Mouse (Mus musculus) limb, embryonic 14.5 days (tissue): ENCODE data around the gene Olfr1369-ps1. TPM values are rescaled to one million over a fixed set of nuclear protein-coding genes. Genes with fewer than 3 reads are reported as not detected.
A peak's percentile ranks its signal among the peaks of the same experiment; 100 is the strongest.

Experiments used
- ATAC-seq: fragments of 200-750 bp; cut with Nextera tagmentation; 2 replicates; pipeline ENCODE4 v1.8.0; 2017; ENCODE audit warnings: low read depth, moderate number of reproducible peaks, moderate TSS enrichment; ENCODE audit not compliant: low FRiP score
- DNase-seq: peaks from one replicate; pipeline ENCODE4 v3.0.0-alpha.2; 2015; ENCODE audit warnings: low spot score
- H3K27ac ChIP-seq: fragments of 300-500 bp; sonication (generic); replicated peaks from 2 replicates; pipeline ENCODE4 v1.5.1; 2014; ENCODE audit warnings: low read depth, mild to moderate bottlenecking, low read length, moderate library complexity, mixed read lengths
- H3K27me3 ChIP-seq: fragments of 300-500 bp; sonication (generic); 2 replicates; pipeline ENCODE4 v1.6.1; 2014; ENCODE audit warnings: low read length, mixed read lengths; ENCODE audit not compliant: control insufficient read depth, insufficient read depth
- H3K36me3 ChIP-seq: fragments of 300-500 bp; sonication (generic); 2 replicates; pipeline ENCODE4 v1.6.1; 2014; ENCODE audit warnings: mild to moderate bottlenecking, low read length, moderate library complexity, mixed read lengths; ENCODE audit not compliant: control insufficient read depth, insufficient read depth
- H3K4me1 ChIP-seq: fragments of 300-500 bp; sonication (generic); 2 replicates; pipeline ENCODE4 v1.6.1; 2014; ENCODE audit warnings: antibody characterized with exemption, low read length, mixed read lengths; ENCODE audit not compliant: control insufficient read depth, insufficient read depth
- H3K4me2 ChIP-seq: fragments of 300-500 bp; sonication (generic); replicated peaks from 2 replicates; pipeline ENCODE4 v1.6.1; 2014; ENCODE audit warnings: low read depth, mild to moderate bottlenecking, low read length, moderate library complexity; ENCODE audit not compliant: severe bottlenecking
- H3K4me3 ChIP-seq: fragments of 300-500 bp; sonication (generic); replicated peaks from 2 replicates; pipeline ENCODE4 v1.5.1; 2014; ENCODE audit warnings: low read length
- H3K9ac ChIP-seq: fragments of 300-500 bp; sonication (generic); 2 replicates; pipeline ENCODE4 v1.6.1; 2014; ENCODE audit warnings: mild to moderate bottlenecking, low read depth, low read length, moderate library complexity; ENCODE audit not compliant: severe bottlenecking
- H3K9me3 ChIP-seq: fragments of 300-500 bp; sonication (generic); 2 replicates; pipeline ENCODE4 v1.6.1; 2016; ENCODE audit warnings: low read length; ENCODE audit not compliant: control insufficient read depth
- POLR2A ChIP-seq: fragments of 200-500 bp; IDR thresholded peaks from 2 replicates; pipeline ENCODE4 v1.8.0; 2012; ENCODE audit warnings: inconsistent platforms, mild to moderate bottlenecking, moderate library complexity, borderline replicate concordance; ENCODE audit not compliant: insufficient read depth, insufficient read length; ENCODE audit errors: extremely low read depth
- WGBS: fragments of 180-500 bp; shearing (Covaris S2); extraction: QIAGEN DNeasy Blood & Tissue Kit; methylation state at CpG from one replicate; pipeline ENCODE4 v1.1.7; 2014; 5-methylcytosine and 5-hydroxymethylcytosine counted together
- polyA plus RNA-seq, 2 experiments: library from polyadenylated mRNA; depleted of rRNA in 1 of 2; stranded (reverse) in 1 of 2; unstranded in 1 of 2; fragments of >200 nt; fragmentation: Nextera tagmentation in 1 of 2; extraction: Ambion mirVana in 1 of 2; gene quantifications; 2 replicates each; pipeline versions ENCODE4 v1.2.1 to v1.2.3; 2012 to 2014

Gene Olfr1369-ps1
- polyA plus RNA-seq, 2 experiments: not detected

DNA sequence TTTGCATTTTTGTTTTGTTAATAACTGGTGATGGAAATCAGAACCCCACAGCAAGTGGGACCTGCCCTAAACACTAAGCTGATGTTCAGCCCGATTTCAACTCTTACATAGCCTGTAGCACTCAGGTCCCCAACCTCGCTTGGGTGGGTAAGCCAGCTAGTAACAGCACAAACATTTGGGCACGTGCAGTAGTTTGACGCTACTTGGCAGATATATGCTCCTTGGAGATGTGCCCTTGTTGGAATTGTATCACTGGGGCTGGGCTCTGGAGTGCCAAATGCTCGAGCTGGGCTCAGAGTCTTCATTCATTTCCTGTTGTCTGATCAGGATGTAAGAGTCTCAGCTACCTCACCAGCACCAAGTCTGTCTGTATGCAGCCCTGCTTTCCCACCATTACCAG, 51.3 kb downstream of the Olfr1369-ps1 start:
- H3K9ac ChIP-seq: no peak overlapping the region
- no peak for TF ChIP-seq POLR2A
- WGBS: 52% methylated on average over 5 of the region's 5 CpGs
- H3K36me3 ChIP-seq: no peaks in the 10 kb centered on the region
- H3K27ac ChIP-seq: no peak overlapping the region
- H3K4me2 ChIP-seq: no peak overlapping the region
- 0 out of 2 replicates have a peak, but pooled peaks cover 2% of the 10 kb centered on the region for H3K4me1 ChIP-seq
- H3K4me3 ChIP-seq: no peak overlapping the region
- DNase-seq: no peak
- no peak for ATAC-seq
- no peaks in the 10 kb centered on the region for H3K27me3 ChIP-seq
- no peaks in the 10 kb centered on the region for H3K9me3 ChIP-seq

DNA sequence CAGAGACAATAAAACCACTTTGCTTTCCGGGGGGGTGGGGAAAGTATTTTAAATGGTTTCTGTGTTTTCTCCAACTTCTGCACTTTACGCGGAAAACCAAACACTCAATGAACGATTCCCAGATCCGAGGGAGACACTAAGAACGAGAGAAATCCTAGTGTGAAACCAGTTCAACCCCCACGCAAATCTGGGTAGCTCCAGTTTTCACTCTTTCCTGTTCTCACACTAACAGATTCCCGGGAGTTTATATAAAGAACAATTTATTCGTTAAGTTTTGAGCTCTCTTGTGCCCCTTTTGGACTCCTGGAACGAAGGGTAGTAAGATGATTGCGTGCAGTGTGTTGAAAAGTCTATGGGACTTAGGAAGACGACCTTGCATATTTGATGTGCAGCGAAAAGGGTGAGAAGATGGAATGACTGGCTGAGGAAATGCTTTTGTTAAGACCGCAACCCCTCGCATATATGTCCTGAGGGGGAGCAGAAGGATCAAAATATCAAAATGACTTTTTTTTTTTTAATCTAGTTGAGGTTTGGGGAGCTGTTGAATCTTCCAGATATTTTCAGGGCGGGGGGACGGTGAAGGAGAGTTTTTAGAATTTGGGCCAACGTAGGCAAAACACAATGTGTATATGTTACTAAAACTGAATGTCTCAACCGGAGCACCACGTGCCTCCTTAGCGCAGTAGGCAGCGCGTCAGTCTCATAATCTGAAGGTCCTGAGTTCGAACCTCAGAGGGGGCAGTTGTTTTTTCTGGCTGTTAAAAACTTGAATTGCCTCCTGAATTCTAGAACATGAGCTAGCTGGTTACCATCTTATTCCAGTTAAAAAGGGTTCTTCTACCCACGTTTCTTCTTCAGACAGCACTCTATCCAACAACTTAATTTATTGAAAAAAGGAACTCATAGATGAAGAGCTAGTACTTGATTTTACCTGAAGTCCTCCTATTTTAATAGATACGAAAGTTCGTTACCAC, 55.9 kb downstream of the Olfr1369-ps1 start:
- ATAC-seq: peak; percentile 60
- Histone ChIP-seq H3K4me2 (peak overlapping the region; percentile 80), H3K4me3 (peak overlapping the region; percentile 46), H3K36me3 (no peaks in the 10 kb centered on the region), H3K27me3 (no peaks in the 10 kb centered on the region), H3K9ac (peak overlapping the region; percentile 45), H3K27ac (peak overlapping the region; percentile 15), H3K4me1 (peaks cover 6% of the 10 kb centered on the region; the same call in 1 of the 2 replicates), H3K9me3 (no peaks in the 10 kb centered on the region)
- under 1% methylated on average over 27 of the region's 27 CpGs for WGBS
- no peak for TF ChIP-seq POLR2A
- peak; percentile 93 for DNase-seq

DNA sequence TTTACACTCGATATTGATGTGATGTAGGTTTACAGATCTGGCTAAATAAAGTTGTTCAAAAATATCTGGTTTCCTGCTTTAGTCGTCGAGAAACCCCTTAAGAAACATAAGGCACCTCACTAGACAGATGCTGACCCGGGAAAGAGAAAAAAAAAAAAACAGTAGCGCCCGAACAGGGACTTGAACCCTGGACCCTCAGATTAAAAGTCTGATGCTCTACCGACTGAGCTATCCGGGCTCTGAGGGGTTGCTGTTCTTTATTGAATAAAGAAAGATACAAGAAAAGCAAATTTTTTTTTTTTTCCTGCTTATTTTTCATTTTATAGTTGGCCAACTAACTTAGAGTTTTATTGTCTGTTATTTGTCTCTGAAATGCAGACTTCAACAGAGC, 56.6 kb downstream of the Olfr1369-ps1 start:
- under 1% methylated on average over 8 of the region's 8 CpGs for WGBS
- ATAC-seq: peak; percentile 49; the same call in 1 of the 2 replicates
- Histone ChIP-seq H3K4me1 (peaks cover 6% of the 10 kb centered on the region; the same call in 1 of the 2 replicates), H3K9ac (no peak overlapping the region; the same call in 1 of the 2 replicates), H3K9me3 (no peaks in the 10 kb centered on the region), H3K4me2 (peak overlapping the region; percentile 80), H3K27me3 (no peaks in the 10 kb centered on the region), H3K27ac (no peak overlapping the region), H3K36me3 (no peaks in the 10 kb centered on the region), H3K4me3 (peak overlapping the region; percentile 46)
- peak; percentile 70 for DNase-seq
- TF ChIP-seq POLR2A: no peak

DNA sequence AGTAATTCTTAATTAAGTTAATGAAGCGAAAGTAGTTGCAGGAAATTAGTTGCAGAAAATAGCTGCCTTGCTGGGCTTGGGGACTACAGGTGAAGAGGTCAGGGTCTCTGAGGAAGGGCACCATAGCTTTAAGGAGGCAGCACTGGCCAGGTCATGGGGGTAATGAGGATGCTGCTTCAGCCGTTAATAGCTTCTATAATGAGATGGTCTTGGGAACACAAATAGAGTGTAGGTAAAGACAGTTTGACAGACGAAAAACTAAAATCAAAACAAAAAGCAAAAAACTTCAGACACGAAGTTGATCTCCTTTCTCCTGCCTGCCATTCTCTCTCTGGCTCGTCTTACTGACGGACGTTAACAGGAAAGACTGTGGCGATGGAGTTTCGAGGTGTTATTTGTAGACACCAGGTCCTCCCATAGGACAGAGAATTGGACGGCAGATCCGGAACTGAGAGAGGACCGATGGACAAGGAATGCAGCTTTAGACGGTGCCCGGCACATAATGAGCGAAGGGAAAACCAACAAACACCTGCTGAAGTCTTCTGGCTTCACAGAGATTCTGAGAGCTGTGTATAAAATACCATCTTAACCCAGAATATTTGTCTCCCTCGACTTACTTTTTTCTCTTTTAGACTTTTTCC, 57.2 kb downstream of the Olfr1369-ps1 start:
- Histone ChIP-seq H3K36me3 (no peaks in the 10 kb centered on the region), H3K4me1 (peaks cover 6% of the 10 kb centered on the region; the same call in 1 of the 2 replicates), H3K9ac (peak overlapping the region; percentile 5), H3K4me3 (peak overlapping the region; percentile 46), H3K9me3 (no peaks in the 10 kb centered on the region), H3K27ac (no peak overlapping the region), H3K4me2 (peak overlapping the region; percentile 80), H3K27me3 (no peaks in the 10 kb centered on the region)
- DNase-seq: no peak
- TF ChIP-seq POLR2A: no peak
- 1% methylated on average over 16 of the region's 16 CpGs for WGBS
- no peak for ATAC-seq

Other genes starting within 250 kb of the Olfr1369-ps1 start
- gene Olfr1370, start 36.5 kb upstream of the Olfr1369-ps1 start, polyA plus RNA-seq (2012; rRNA removed): not detected in 2 replicates
- not detected in 2 replicates for gene Olfr1370, start 36.5 kb upstream of the Olfr1369-ps1 start, polyA plus RNA-seq (2014; fragmentation: Nextera tagmentation; extraction: Ambion mirVana)
- gene Olfr263, start 18.2 kb downstream of the Olfr1369-ps1 start, polyA plus RNA-seq (2012; rRNA removed): not detected in 2 replicates
- gene Olfr263, start 18.2 kb downstream of the Olfr1369-ps1 start, polyA plus RNA-seq (2014; fragmentation: Nextera tagmentation; extraction: Ambion mirVana): not detected in 2 replicates
- not detected in 2 replicates for gene Olfr1368, start 34.4 kb downstream of the Olfr1369-ps1 start, polyA plus RNA-seq (2012; rRNA removed)
- gene Olfr1368, start 34.4 kb downstream of the Olfr1369-ps1 start, polyA plus RNA-seq (2014; fragmentation: Nextera tagmentation; extraction: Ambion mirVana): not detected in 2 replicates
- gene Trim27, start 68.0 kb downstream of the Olfr1369-ps1 start, polyA plus RNA-seq (2012; rRNA removed): 101 and 110 TPM in 2 replicates
- 123 and 137 TPM in 2 replicates for gene Trim27, start 68.0 kb downstream of the Olfr1369-ps1 start, polyA plus RNA-seq (2014; fragmentation: Nextera tagmentation; extraction: Ambion mirVana)
- 0.05 and 0.29 TPM in 2 replicates for gene Gpx5, start 181.2 kb downstream of the Olfr1369-ps1 start, polyA plus RNA-seq (2012; rRNA removed)
- gene Gpx5, start 181.2 kb downstream of the Olfr1369-ps1 start, polyA plus RNA-seq (2014; fragmentation: Nextera tagmentation; extraction: Ambion mirVana): not detected in 2 replicates
- 0.19 and 0.27 TPM in 2 replicates for gene Gpx6, start 200.6 kb downstream of the Olfr1369-ps1 start, polyA plus RNA-seq (2012; rRNA removed)
- 0.35 and 0.63 TPM in 2 replicates for gene Gpx6, start 200.6 kb downstream of the Olfr1369-ps1 start, polyA plus RNA-seq (2014; fragmentation: Nextera tagmentation; extraction: Ambion mirVana)
- not detected in 2 replicates for gene Olfr1367, start 235.4 kb downstream of the Olfr1369-ps1 start, polyA plus RNA-seq (2012; rRNA removed)
- not detected in 2 replicates for gene Olfr1367, start 235.4 kb downstream of the Olfr1369-ps1 start, polyA plus RNA-seq (2014; fragmentation: Nextera tagmentation; extraction: Ambion mirVana)